Mouse (Mus musculus): ENCODE data around the gene Per1. TPM values are rescaled to one million over a fixed set of nuclear protein-coding genes. Genes with fewer than 3 reads are reported as not detected.

Per1 gene
- total RNA-seq, 1 experiment from 2014 or later, result 36.1 TPM

DNA sequence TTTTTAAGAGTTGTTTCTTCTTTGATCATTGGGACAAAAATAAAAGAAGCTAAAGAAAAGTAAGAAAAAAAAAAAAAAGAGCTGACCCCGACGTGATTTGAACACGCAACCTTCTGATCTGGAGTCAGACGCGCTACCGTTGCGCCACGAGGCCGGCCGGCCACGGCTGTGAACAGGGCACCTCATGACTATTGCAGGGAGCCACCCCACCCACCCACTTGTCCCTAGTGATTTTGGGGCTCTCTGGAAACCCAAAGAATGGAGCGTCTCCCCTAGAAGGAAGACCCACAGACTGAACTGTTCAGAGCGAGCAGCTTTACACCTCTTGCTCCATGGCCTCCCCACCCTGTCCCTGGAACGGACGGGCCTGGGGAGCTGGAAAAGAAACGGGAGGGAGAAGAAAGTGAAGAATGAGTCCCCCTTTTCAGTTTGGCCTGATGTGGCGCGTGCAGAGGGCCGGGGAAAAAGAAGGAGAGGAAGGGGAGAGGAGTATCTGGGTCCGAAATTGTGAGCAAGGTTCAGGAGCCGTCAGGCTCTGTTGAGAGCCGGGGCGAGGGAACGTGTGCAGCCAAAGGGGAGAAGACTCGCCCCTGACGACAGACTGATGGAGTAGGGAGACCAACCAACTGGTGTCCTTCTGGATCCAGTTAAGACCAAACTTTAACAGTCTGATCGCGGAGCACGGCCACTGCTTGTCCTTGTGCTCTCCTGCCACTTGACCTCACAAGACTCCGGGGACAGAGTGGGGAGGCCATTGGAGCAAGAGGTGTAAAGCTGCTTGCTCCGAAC lies 31.4 kb upstream of the Per1 start:
- ATAC-seq (ENCODE audit: extremely low read depth, insufficient number of reproducible peaks, low FRiP score, poor library complexity, severe bottlenecking), result no peak

DNA sequence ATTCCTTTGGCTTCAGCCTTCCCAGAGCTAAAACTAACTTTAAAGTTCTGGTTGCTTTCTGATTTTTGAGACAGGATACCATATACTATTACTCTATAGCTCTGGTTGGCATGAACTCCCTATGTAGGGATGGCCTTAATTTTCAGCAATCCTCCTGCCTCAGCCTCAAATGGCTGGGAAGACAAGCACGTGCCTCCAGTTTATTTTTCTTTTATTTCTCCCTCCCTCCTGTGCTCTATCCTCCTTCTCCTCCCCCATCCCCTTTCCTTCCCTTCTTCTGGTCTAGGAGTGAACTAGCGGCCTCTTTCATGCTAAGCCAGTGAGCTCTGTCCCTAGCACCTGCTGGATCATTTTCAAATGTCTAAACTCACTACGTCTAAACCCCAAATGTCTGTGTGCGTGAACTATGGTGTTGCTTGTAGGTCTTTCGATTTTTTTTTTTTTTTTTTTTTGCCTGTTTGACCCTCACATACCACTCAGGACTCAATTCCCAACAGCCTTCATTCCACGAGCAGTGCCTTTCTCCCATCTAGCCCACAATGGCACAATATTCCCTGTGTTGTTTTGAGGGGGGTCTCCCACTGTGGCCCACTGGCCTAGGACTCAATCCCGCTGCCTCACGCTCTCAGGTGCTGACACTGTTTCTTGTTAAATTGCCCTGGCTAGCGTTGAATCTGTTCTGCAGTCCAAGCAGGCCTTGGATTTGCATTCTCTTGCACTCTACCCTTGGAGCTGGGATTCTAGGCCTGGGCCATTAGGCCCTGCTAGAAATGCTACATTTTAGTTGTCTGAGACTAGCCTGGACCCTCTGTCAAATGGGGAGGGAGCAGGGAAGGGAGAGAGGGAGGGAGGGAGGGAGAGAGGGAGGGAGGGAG lies 30.5 kb upstream of the Per1 start:
- no peak for ATAC-seq (ENCODE audit: extremely low read depth, insufficient number of reproducible peaks, low FRiP score, poor library complexity, severe bottlenecking)

DNA sequence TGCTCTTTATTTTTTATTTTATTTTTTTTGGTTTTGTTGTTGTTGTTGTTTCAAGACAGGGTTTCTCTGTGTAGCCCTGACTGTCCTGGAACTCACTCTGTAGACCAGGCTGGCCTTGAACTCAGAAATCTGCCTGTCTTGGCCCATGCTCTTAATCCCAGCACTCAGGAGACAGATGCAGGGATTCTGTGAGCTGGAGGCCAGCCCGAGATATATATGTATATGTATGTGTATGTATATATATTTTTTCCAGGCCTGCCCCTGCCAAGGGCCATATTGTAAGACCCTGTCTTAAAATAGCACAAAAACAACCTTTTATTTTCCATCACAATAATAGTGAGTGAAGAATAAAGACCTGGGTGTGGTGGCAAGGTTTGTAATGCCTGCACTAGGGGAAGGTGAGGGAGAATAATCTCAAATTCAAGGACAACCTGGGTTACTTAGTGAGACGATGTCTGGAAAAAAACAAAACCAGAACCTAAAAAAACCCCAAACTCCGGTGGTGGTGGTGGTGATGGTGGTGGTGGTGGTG lies 29.6 kb upstream of the Per1 start:
- ATAC-seq (ENCODE audit: extremely low read depth, insufficient number of reproducible peaks, low FRiP score, poor library complexity, severe bottlenecking), result no peak

DNA sequence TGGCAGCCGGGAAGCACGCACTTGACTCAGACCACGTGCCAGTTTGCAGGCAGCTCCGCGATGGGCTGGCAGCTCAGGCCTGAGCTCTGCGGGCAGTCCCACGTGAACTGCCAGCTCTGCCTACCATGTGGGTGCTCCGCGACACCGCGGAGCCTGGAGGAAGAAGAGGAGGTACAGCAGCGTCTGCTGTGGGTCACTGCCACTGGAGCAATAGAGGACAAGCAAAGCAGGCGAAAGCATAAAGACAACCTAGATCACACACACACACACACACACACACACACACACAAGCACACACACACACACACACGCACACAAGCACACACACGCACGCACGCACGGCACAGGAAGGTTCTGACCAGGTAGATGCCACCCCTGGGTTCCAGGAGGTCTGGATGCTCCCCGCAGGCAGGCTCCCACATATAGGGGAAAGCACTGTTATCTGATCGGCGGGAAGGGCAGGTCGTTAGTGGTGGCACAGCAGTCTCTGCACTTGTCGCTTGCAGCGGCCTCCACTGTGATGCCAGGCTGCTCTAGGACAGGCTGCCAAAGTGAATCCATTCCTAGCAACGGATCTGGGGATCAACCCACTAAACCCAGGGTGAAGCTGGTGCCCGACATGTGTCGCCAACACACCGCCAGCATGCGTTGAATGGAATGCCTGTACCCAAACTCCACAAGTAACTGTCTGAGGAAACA lies 28.7 kb upstream of the Per1 start:
- no peak for ATAC-seq (ENCODE audit: extremely low read depth, insufficient number of reproducible peaks, low FRiP score, poor library complexity, severe bottlenecking)

DNA sequence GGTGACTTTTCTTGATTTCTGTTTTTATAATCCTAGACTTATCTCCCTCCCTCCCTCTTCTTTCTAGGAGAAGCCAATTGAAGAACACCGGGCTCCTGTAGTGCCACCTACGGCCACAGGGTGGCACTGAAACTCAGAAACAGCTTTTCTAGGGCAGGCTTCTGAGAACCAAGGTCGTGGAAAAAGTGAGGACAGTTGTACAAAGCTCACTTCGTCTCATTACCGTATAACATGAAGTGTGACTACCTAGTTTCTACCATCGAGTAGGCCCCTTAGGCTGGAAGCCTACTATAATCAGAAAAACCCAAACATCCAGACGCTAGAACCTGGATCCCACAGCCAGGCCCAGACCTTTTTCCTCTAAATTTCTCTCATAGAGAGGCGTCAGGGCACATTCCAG lies 28.1 kb upstream of the Per1 start:
- peak; percentile 45 for ATAC-seq (ENCODE audit: extremely low read depth, insufficient number of reproducible peaks, low FRiP score, poor library complexity, severe bottlenecking)

DNA sequence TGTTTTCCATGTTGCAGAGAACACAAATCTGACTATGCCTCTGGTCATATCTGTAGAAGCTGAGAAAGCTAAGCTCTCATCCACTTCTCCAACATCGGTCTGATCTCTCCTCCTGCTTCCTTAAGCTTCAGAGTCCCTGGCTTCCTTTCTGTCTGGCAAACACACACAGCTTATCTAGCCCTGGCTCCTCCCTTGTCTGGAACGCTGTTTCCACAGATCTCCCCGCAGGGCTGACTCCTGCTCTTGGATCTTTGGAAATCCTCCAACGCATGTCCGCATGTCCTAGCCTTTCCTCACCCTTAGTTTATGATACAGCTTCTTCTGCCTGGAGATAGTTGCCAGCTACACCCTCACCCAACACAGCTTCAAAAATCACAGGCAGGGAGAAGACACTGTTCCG lies 27.4 kb upstream of the Per1 start:
- no peak for ATAC-seq (ENCODE audit: extremely low read depth, insufficient number of reproducible peaks, low FRiP score, poor library complexity, severe bottlenecking)

DNA sequence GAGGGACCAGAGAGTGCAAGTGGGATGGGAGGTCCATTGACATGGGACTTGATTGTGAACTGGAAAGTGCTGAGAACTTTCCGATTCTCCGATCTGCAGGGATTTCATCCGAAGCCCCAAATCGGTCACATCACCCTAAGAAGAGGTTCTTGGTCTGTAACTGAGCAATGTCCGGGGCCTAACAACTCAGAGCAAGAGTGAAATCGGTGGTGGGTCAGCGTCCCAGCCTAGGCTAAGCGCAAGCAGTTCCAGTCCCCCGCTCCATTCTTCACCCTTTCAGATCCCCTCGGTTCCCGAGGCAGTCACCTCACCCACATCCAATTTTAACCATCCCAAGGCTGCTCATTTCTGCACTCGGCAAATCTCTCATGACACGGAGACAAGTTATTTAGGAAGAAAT lies 24.9 kb upstream of the Per1 start:
- no peak for ATAC-seq (ENCODE audit: extremely low read depth, insufficient number of reproducible peaks, low FRiP score, poor library complexity, severe bottlenecking)

DNA sequence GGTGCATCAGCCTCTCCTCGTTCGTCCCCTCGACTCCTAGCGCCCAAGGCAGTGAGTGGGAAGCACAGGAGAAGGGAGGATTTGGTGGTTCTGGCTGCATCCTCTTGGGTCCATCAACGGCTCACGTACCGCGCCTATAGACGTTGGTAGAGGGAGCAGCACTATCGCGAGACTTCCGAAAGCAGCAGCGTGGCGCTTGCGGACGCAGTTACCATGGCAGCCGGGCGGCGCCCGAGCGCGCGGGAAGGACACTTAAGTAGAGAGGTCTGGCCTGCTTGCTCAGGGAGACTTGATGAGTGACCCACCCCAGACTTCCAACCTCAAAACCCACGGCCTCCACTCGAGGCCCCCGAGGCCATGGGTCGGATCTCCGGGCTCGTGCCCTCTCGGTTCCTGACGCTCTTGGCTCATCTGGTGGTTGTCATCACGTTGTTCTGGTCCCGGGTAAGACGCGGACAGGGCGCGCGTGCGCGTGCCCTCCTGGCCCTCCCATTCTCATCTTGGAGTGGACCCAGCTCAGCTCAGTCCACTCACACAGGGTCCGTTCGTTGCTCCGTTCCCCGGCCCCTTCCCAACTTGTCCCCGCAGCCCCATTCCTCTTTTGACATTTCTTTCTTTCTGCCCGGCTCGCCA lies 24.3 kb upstream of the Per1 start, which contains the start of gene Tmem107:
Tmem107 (plus strand) TSS at position 217 of the 633 bp plus-strand sequence.
- ATAC-seq (ENCODE audit: extremely low read depth, insufficient number of reproducible peaks, low FRiP score, poor library complexity, severe bottlenecking), result peak; percentile 70

DNA sequence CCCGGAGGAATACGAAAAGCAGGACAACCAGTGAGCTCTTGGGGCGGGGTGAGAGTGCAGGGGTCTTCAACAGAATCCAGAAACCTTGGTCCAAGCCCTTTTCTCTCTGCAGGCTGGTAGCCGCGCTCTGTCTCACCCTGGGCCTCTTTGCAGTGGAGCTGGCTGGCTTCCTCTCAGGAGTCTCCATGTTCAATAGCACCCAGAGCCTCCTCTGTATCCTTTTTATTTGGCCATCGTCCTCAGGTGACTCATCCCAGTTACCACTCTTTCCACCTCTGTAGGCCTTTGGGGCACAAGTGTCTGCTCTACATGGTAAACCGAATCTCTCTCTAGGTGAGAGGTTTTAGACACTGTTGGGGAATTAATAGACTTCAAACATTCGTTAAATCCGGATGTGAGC lies 23.8 kb upstream of the Per1 start:
- ATAC-seq (ENCODE audit: extremely low read depth, insufficient number of reproducible peaks, low FRiP score, poor library complexity, severe bottlenecking), result no peak

DNA sequence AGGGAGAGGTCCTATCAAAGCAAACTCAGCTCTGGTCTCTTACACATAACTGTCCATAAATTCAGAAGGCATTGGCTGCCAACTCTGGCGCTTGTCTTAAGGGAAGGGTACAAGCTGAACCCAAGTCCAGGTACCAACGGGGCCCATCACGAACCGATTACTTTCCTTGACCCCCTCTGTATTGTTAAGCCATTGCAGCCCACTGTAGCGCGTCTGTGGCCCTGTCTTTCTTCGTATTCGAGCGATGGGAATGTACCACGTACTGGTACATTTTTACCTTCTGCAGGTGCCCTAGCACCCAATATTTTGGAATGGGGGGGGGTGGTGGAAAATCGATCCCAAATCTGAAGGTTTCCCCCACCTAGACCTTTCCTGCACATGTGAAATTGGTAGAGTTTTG lies 22.8 kb upstream of the Per1 start:
- ATAC-seq (ENCODE audit: extremely low read depth, insufficient number of reproducible peaks, low FRiP score, poor library complexity, severe bottlenecking), result no peak

DNA sequence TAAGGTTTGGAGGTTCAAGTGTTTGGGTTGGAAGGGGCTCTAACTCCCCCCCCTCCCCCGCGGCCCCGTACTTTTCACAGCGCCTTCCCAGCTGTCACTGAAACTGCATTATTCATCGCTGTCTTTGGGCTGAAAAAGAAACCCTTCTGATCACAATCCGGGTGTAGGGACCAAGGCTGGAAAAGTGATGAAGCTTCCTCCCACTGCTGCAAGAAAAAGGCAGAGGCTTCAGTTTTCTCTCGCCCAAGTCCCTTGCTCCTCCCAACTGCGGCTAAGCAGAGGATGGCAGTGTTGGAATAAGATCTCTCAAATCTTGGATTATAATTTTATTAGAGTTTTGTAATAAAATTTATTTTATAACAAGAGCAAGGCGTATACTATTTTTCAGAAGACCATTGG lies 22.4 kb upstream of the Per1 start:
- no peak for ATAC-seq (ENCODE audit: extremely low read depth, insufficient number of reproducible peaks, low FRiP score, poor library complexity, severe bottlenecking)

DNA sequence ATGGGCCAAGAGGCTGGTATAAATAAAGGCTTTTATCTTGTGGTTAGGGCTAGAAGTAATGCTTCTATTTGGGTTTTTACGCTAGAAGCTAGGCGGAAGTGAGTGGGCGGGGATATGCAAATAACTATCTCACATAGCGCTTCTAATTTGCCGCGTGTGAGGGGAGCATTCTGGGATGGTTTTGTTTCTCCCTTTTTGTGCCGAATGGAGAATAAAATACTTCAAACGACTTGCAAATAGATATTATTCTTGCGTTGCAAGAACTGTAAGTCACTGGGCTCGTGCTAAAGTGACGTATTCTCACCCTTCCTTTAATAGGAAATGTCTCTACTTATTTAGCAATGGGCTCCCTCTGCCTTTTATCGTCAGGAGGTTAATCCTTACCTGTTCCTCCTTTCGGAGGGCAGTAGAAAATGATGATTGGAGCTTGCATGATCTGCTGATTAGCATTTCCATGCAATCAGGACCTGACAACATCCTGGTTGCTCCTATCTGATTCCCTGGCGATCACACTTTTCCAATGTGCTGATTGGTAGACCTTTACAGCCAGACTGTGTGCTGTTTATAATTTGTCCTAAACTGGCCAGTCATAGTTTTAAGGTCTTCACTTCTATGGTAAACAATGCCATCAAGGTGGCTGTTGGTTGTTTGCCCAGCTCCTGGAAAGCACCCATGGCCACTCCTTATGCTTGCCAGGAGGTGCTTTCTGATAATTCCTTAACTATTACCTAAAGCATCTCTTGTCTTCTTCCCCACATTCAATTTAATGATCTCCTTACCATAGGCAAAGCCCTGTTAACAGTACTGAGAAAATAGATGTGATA lies 21.7 kb upstream of the Per1 start:
- ATAC-seq (ENCODE audit: extremely low read depth, insufficient number of reproducible peaks, low FRiP score, poor library complexity, severe bottlenecking), result peak; percentile 65

DNA sequence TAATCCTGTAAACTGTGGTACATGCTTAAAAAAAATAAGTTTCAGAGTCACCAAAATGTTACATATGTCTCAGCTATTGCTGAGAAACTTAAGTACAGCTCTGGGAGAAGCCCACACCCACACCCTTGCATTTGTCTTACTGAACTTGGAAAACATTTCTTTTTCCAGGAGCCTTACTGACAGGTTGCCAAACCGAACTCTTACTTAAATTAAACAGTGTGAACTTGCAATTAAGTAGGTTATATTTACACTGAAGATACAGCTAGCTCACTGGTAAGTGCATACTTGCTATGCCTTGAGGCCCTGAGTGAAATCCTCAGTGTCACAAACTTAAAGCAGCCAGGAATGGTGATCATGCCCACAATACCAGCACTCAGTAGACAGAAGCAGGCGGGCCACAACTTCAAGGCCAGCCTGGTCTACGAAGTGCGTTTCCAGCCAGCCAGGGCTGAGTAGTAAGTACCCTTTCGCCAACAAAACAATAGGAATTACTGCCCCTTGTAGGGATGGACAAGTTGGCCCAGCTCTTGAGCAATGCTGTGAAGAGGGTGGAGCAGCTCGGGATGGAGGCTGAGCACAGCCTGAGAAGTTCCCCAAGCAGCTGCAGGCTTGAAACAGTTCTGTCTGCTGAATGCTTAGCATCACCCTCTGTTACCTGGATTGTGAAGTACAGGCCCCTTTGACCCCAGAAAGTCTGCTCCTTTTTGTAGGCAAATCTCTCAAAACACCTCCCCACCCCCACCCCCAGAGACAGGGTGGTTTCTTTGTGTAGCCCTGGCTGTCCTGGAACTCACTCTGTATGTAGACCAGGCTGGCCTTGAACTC lies 20.9 kb upstream of the Per1 start:
- ATAC-seq (ENCODE audit: extremely low read depth, insufficient number of reproducible peaks, low FRiP score, poor library complexity, severe bottlenecking), result no peak

DNA sequence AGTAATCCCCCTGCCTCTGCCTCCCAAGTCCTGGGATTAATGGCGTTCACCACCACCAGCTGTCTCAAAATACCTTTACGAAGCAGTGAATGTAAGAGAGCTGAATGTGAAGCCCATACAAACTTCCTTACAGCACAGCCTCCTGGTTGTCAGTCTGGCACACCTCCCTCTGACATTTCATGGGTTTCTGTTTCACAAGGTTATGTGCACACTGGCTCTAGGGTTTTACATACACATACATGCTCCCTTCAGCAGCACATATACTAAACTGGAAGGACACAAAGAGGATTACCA lies 20.3 kb upstream of the Per1 start:
- ATAC-seq (ENCODE audit: extremely low read depth, insufficient number of reproducible peaks, low FRiP score, poor library complexity, severe bottlenecking), result no peak

DNA sequence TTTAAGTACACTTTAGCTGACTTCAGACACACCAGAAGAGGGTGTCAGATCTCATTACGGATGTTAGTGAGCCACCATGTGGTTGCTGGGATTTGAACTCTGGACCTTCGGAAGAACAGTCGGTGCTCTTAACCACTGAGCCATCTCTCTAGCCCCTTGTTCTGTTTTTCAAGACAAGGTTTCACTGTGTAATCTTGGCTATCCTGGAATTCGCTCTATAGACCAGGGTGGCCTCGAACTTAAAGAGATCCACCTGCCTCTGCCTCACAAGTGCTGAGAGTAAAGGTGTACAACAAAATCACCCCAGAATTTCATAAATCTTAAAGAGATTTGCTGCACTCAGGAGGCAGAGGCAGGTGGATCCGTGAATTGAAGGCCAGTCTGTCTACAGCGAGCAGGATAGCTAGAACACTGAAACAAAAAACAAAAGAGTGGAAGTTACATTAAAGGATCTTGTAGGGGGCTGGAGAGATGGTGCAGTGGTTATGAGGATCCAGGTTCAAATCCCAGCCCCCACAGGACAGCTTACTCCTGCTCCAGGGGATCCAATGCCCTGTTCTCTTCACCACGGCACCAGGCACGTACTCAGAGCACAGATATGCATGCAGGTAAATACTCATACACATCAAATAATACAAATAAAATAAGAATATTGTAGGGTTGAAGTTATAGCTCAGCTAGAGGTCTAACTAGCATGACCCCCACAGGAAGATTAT lies 19.1 kb upstream of the Per1 start:
- no peak for ATAC-seq (ENCODE audit: extremely low read depth, insufficient number of reproducible peaks, low FRiP score, poor library complexity, severe bottlenecking)

DNA sequence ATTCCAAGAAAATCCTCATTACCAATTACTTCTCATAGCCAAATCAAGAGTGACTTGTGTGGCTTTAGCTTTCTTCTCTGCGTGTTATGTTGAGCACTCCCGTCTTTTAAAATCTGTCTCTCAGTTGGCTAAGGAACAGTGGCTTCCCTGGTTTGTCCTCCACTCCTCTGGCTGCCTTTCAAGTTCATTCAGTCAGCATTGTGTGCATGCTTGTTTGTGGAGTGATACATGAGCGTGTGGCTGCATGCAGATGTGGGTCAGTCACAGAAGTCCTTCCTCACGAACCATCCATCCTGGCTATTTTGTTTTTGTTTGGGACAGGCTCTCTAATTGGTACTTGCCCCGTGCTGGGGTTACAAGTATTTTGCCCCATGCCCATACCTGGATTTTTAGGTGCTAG lies 18.4 kb upstream of the Per1 start:
- ATAC-seq (ENCODE audit: extremely low read depth, insufficient number of reproducible peaks, low FRiP score, poor library complexity, severe bottlenecking), result no peak

DNA sequence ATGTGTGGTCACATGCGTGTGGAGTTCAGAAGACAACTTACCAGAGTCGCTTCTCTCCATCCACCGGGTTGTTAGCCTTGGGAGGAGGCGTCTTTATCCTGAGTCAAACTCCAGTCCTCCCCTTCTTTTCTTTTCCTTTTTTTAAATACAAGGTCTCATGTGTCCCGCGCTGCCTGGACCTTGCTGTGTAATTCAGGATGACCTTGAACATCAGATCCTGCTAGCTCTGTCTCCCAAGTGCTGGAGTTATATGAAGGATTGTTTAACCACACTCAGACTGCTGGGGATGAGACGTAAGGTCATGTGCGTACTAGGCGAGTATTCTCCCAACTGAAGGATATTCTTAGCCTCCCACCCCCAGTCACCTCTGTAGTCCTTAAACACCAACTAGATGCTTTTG lies 17.7 kb upstream of the Per1 start:
- no peak for ATAC-seq (ENCODE audit: extremely low read depth, insufficient number of reproducible peaks, low FRiP score, poor library complexity, severe bottlenecking)

Measured in neutrophil, adult 5-6 weeks (primary cell).